Mouse (Mus musculus) heart, postnatal 4 days (tissue): ENCODE data around the gene Megf8. TPM values are rescaled to one million over a fixed set of nuclear protein-coding genes. Genes with fewer than 3 reads are reported as not detected.

Source experiments
- DNase-seq: peaks from one replicate; pipeline ENCODE4 v3.0.0; 2021
- total RNA-seq, 2 experiments: library from RNA; stranded (reverse); gene quantifications; 2 replicates each; pipeline ENCODE4 v1.2.3; 2021

The Megf8 gene
- total RNA-seq, result 10 to 100 TPM; 26.2 to 29.3 TPM

- peak; percentile 97 for DNase-seq
These were observed at the start of gene Megf8 for GRCm38 (mm10) chr7:25316532-25317445. Megf8 (plus strand) TSS chr7:25317164.

DNA sequence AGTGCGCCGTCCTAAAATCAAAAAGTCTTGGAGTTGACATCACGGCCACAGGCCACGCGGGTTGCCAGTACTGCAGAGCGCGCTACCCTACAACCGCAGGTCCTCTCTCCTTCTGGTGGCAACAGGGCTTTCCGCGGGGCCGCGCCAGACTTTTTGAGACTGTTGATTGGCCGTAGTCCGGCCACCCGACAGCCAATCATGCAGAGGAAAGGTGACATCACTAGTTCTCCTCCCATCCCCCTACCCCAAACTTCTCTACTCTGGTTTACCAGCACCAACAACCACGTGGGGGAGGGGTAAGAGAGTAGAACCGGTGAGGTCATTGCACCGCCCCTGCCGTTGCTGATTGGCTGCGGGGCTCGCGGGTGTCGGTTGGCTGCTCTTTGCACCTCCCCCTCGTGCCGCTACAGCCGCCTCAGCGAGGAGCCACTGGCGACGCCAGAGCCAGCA is 49.6 kb upstream of the Megf8 start, which contains the start of gene Cic:
Gene Cic, plus strand, starts transcription at position 404 of the 450 bp plus-strand sequence.
- peak; percentile 98 for DNase-seq

- peak; percentile 99 for DNase-seq
These were observed 49.1 kb upstream of the Megf8 start for GRCm38 (mm10) chr7:25267751-25268463.

GRCm38 (mm10) chr7:25268588-25268987 is 48.4 kb upstream of the Megf8 start:
- DNase-seq, result no peak

DNA sequence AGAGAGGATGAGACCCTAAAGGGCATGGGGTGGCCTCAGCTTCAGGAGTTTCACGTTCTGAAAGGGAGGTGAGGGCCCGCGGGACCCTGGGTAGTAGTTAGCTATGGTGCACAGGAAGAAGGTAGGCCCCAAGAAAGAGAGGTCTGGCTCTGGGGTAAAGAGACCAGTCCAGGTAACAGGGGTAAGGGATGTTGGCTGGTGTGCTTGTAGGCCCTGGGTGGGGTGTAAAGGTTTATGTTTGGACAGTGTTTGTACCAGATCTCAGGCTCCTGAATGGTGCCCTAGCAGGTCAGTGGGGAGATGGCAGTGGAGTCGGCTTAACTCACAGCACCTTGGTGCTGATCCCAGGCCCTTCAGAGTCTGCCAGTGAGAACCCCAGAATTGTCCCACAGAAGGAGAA is 47.9 kb upstream of the Megf8 start:
- peak; percentile 13 for DNase-seq

GRCm38 (mm10) chr7:25269545-25270271 is 47.3 kb upstream of the Megf8 start:
- DNase-seq, result peak; percentile 6

DNA sequence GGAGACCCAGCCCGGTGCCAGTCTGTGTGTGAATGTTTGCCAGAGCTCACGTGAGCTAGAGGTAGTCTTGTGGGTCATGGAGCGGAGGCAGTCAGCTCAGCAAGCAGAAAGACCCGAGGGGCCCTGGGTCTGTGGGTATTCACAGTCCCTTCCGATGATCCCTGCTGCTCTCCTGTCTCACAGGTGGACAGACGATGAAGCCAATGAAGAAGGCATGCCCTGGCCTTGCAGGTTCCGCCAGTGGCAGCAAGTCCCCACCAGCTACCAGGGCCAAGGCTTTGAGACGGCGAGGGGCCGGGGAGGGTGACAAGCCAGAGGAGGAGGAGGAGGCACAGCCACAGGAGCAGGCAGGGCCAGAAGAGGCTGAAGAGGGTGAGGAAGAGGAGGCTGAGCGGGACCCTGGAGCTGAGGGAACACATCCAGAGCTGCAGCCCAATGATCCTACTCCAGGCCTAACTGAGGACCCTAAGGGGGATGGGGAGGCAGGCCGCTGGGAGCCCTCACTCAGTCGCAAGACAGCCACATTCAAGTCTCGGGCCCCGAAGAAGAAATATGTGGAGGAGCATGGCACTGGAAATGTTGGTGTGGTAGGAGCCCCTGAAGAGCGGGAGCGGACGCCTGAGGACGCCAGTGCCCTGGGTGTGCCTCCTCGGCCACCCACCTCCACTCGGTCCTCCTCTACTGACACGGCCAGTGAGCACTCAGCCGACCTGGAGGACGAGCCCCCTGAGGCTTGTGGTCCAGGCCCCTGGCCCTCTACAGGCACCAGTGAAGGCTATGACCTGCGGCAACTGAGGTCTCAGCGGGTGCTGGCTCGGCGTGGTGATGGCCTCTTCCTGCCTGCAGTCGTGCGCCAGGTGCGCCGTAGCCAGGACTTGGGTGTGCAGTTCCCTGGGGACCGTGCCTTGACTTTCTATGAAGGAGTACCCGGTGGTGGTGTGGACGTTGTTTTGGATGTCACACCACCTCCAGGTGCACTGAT is 46.0 kb upstream of the Megf8 start:
- DNase-seq, result no peak

DNA sequence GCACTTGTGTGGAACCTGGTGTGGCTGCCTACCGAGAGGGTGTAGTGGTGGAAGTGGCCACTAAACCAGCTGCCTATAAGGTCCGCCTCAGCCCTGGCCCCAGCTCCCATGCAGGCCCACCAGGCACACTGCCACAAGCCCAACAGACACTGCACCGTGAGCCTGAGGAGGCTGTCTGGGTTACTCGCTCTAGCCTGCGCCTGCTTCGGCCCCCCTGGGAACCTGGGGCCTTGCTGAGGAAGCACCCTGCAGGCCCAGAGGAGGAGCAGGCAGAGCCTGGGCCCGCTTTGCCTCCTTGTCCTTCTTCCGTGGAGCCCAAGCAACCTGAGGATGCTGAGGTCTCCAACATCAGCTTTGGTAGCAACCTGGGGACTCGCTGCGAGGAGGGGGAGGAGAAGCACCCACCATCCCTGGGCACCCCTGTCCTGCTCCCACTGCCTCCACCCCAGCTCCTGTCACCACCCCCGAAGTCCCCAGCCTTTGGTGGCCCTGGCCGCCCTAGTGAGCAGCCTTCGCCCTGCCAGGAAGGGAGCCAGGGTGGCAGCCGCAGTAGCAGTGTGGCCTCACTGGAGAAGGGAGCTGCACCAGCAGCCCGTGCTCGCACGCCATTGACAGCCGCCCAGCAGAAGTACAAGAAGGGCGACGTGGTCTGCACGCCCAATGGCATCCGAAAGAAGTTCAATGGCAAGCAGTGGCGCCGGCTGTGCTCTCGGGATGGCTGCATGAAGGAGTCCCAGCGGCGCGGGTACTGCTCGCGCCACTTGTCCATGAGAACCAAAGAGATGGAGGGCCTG is 45.1 kb upstream of the Megf8 start:
- DNase-seq, result no peak

DNA sequence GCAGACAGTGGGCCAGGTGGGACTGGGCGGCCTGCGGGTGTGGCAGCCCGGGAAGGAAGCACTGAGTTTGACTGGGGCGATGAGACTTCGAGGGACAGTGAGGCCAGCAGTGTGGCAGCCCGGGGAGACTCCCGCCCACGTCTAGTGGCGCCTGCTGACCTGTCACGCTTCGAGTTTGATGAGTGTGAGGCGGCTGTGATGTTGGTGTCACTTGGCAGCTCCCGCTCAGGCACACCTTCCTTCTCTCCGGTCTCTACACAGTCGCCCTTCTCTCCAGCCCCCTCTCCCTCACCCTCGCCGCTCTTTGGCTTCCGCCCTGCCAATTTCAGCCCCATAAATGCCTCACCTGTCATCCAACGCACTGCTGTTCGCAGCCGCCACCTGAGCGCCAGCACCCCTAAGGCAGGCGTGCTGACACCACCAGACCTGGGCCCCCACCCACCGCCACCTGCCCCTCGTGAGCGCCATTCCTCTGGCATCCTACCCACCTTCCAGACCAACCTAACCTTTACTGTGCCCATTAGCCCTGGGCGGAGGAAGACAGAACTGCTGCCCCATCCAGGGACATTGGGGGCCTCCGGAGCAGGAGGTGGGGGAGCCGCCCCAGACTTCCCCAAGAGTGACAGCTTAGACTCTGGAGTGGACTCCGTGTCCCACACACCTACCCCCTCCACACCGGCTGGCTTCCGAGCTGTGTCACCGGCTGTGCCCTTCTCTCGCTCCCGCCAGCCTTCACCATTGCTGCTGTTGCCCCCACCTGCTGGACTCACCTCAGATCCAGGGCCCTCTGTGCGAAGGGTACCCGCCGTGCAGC is 44.3 kb upstream of the Megf8 start:
- no peak for DNase-seq

DNA sequence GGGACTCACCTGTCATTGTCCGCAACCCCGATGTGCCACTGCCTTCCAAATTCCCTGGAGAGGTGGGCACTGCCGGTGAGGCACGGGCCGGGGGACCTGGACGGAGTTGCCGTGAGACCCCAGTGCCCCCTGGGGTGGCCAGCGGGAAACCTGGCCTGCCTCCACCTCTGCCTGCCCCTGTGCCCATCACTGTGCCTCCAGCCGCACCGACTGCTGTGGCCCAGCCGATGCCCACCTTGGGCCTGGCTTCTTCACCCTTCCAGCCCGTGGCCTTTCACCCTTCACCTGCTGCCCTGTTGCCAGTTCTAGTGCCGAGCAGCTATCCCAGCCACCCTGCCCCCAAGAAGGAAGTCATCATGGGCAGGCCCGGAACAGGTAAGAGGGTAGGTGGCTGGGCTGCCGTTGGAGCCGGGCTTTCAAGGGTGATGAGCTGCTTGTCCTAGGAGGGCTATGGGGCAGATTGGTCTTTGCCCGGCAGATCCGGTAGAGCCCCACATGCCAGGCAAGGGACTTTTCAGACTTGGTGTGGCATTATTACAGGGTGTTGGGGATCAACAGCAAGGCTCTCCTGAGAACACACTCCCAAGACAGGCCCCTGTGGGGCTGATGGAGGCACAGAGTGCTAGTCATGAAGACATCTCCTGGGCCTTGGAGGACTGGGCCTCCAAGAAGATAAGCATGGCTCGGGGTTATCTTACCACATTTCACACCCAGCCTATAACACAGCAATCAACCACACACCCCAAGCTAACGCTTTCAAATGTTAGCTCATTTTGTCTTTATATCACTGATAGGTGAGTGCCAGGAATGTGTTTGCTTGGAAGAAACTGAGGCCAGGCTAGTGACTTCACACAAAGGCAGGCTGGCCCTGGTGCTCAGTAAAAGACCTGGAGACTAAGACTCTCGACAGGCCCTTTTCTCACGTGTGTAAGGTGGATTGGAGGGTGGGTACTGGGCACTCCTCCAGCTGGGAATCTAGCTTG is 43.4 kb upstream of the Megf8 start:
- DNase-seq, result no peak

- DNase-seq, result no peak
These were observed 42.4 kb upstream of the Megf8 start for GRCm38 (mm10) chr7:25274571-25274970.

DNA sequence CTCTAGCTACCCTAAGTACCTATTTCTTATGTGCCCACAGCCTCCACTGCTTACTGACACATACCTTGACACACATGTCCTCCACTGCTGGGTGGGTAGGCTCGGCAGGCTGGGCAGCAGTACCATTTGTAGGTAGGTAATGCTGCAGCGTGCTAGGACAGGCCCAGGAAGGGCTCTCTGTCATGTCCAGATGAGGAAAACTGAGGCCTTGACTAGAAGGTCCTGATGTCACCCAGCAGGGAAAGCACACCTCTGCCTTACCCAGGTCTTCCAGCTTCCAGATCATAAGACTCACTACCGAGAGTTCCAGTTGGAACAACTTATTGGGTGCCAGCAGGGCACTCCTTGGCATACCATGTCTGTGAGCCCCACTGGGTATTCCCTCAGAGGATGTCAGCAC is 42.0 kb upstream of the Megf8 start:
- DNase-seq, result no peak

DNA sequence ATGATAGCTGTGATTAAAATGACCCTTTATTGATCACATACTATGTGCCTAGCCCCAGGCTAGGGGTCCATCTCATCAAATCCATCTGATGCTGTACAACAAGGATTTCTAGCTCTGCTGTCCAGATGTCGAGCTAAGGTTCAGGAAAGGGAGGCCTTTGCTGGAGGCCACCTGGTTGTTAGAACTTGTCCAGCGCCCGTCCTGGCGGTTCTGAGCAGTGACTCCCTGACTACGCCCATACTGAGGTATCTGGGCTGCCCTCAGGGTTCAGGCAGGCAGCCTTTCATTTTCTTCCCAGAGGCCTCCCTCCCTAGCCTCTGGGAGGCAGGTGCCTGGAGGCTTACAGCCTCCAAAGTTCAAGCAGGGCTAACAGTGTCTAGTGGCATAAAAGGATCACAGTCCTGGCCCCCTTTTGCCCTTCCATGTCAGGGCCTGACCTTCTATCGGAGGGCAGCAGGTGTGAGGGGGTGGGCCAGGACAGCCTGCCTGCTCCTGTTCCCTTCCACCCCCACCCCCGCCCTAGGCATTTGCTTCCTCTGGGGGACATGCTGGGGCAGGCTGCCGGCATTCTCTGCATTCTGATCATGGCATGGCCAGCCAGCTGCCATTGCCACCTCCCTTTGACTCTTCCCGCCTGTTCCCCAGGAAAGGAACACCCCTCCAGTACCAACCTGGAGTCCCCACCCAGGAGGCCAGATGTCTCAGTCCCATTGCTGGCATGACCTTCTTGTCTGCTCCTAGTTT is 41.2 kb upstream of the Megf8 start:
- peak; percentile 42 for DNase-seq

GRCm38 (mm10) chr7:25277405-25277804 is 39.6 kb upstream of the Megf8 start:
- no peak for DNase-seq

- DNase-seq, result no peak
These were observed 39.0 kb upstream of the Megf8 start for GRCm38 (mm10) chr7:25277998-25278340.

GRCm38 (mm10) chr7:25278341-25279075 is 38.5 kb upstream of the Megf8 start:
- DNase-seq, result peak; percentile 83
